Mouse (Mus musculus) liver, postnatal 0 days (tissue): ENCODE measurements around the gene Rnf207. TPM values are rescaled to one million over a fixed set of nuclear protein-coding genes. Genes with fewer than 3 reads are reported as not detected.
A peak's percentile ranks its signal among the peaks of the same experiment; 100 is the strongest.

Source experiments
- ATAC-seq: fragments of 200-750 bp; cut with Nextera tagmentation; 2 replicates; pipeline ENCODE4 v1.8.0; 2017; ENCODE audit warnings: mild to moderate bottlenecking, moderate library complexity
- DNase-seq: peaks from one replicate; pipeline ENCODE4 v3.0.0-alpha.2; 2016
- H3K27ac ChIP-seq: fragments of 300-500 bp; sonication (generic); 2 replicates; pipeline ENCODE4 v1.5.1; 2014; ENCODE audit warnings: antibody characterized with exemption, moderate library complexity, mild to moderate bottlenecking, low read depth
- H3K27me3 ChIP-seq: fragments of 300-500 bp; sonication (generic); 2 replicates; pipeline ENCODE4 v1.6.1; 2014; ENCODE audit warnings: low read length, control low read depth, mixed read lengths; ENCODE audit not compliant: insufficient read depth
- H3K36me3 ChIP-seq: fragments of 300-500 bp; sonication (generic); replicated peaks from 2 replicates; pipeline ENCODE4 v1.6.1; 2014; ENCODE audit warnings: mild to moderate bottlenecking, control low read depth, low read length, moderate library complexity, mixed read lengths; ENCODE audit not compliant: insufficient read depth
- H3K4me1 ChIP-seq: fragments of 300-500 bp; sonication (generic); 2 replicates; pipeline ENCODE4 v1.6.1; 2014; ENCODE audit warnings: antibody characterized with exemption, mild to moderate bottlenecking, control low read depth; ENCODE audit not compliant: insufficient read depth
- H3K4me2 ChIP-seq: fragments of 300-500 bp; sonication (generic); 2 replicates; pipeline ENCODE4 v1.6.1; 2014; ENCODE audit warnings: low read depth, mild to moderate bottlenecking, low read length, moderate library complexity, mixed read lengths
- H3K4me3 ChIP-seq: fragments of 300-500 bp; sonication (generic); 2 replicates; pipeline ENCODE4 v1.5.1; 2014; ENCODE audit warnings: low read depth, low read length
- H3K9ac ChIP-seq: fragments of 300-500 bp; sonication (generic); replicated peaks from 2 replicates; pipeline ENCODE4 v1.6.1; 2014; ENCODE audit warnings: mild to moderate bottlenecking, moderate library complexity
- H3K9me3 ChIP-seq: fragments of 300-500 bp; sonication (generic); 2 replicates; pipeline ENCODE4 v1.6.1; 2016; ENCODE audit warnings: mild to moderate bottlenecking, control low read depth, low read length, mixed read lengths
- CTCF ChIP-seq: sonication (generic); IDR thresholded peaks from 2 replicates; pipeline ENCODE4 v1.5.1; 2016; ENCODE audit warnings: antibody characterized with exemption, low read depth
- EP300 ChIP-seq: IDR thresholded peaks from 2 replicates; pipeline ENCODE4 v1.6.1; 2016; ENCODE audit warnings: antibody characterized with exemption, low read depth, mild to moderate bottlenecking
- WGBS: fragments of 180-500 bp; shearing (Covaris S2); extraction: QIAGEN DNeasy Blood & Tissue Kit; methylation state at CpG from one replicate; pipeline ENCODE4 v1.1.7; 2014; ENCODE audit not compliant: insufficient replicate concordance; 5-methylcytosine and 5-hydroxymethylcytosine counted together
- polyA plus RNA-seq: library from polyadenylated mRNA; unstranded; fragments of >200 nt; fragmentation: Nextera tagmentation; extraction: Ambion mirVana; gene quantifications from 2 replicates; pipeline ENCODE4 v1.2.1, GENCODE M21; 2015

Rnf207 gene
- polyA plus RNA-seq, 1 experiment from 2014 or later = 0.13 TPM

DNA sequence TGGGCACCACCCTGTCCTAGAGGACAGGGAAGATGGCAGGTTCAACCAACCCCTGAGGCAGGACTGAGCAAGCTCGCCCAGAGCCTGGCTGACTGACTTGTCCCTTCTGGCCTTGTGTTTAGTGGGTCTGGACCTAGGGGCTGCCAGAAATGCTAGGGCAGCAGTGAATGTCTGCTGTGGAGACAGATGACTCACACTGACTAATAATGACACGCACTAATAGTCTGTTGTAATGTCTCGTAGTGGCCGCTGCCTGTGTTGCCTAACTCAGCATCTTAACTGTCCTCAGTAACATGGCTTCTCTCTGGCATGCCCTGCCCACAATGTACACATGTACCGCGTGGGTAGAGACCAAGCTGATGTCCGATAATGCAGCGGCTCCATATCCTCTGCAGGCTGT is 58.3 kb downstream of the Rnf207 start:
- 79% methylated on average over 8 of the region's 8 CpGs for WGBS
- no peak for DNase-seq
- Histone ChIP-seq H3K27me3 (no peaks in the 10 kb centered on the region), H3K4me2 (no peak overlapping the region), H3K9me3 (no peaks in the 10 kb centered on the region), H3K27ac (no peak overlapping the region), H3K4me3 (no peak overlapping the region), H3K9ac (no peak overlapping the region), H3K4me1 (peaks cover 14% of the 10 kb centered on the region; the same call in 1 of the 2 replicates), H3K36me3 (0 out of 2 replicates have a peak, but pooled peaks cover 4% of the 10 kb centered on the region)
- TF ChIP-seq CTCF (no peak), EP300 (no peak)
- ATAC-seq = no peak

DNA sequence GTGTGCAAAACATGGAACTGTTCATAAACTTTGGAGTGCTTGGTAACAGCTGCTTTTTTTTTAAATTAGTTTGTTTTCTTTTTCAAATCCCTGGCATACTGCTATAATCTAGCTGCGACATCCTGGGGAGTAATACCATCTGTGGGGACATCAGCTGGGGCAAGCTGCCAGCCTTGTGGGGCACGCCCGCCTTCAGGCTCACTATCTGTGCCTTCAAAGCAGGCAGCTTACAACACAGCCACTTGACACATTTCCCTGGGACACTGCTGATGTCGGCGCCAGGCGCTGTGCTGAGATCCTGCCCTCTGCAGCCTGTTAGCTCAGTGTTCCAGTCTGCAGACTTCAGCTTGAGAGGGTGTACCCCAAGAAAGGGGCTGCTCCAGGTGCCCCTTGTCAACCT is 61.7 kb downstream of the Rnf207 start:
- H3K27me3 ChIP-seq = no peaks in the 10 kb centered on the region
- 0 out of 2 replicates have a peak, but pooled peaks cover 4% of the 10 kb centered on the region for H3K36me3 ChIP-seq
- H3K4me1 ChIP-seq = peaks cover 4% of the 10 kb centered on the region; the same call in 1 of the 2 replicates
- DNase-seq (peak; percentile 70), ATAC-seq (peak; percentile 95)
- whole genome bisulfite sequencing = 41% methylated on average over 6 of the region's 6 CpGs
- peak; percentile 90 for TF ChIP-seq EP300
- TF ChIP-seq CTCF = no peak
- H3K9ac ChIP-seq = no peak overlapping the region
- H3K27ac ChIP-seq = peak overlapping the region; percentile 59; the same call in 1 of the 2 replicates
- no peak overlapping the region for H3K4me3 ChIP-seq
- H3K4me2 ChIP-seq = 0 out of 2 replicates have a peak overlapping the region, but pooled peaks have one; percentile 29
- no peaks in the 10 kb centered on the region for H3K9me3 ChIP-seq

Other genes starting within 250 kb of the Rnf207 start
- 1.8 and 2.1 TPM in 2 replicates for gene Plekhg5, start 246.5 kb downstream of the Rnf207 start, polyA plus RNA-seq
- gene Tnfrsf25, start 203.1 kb downstream of the Rnf207 start, polyA plus RNA-seq = 0.15 TPM in 1 of 2 replicates, not detected in the other
- gene Espn, start 166.6 kb downstream of the Rnf207 start, polyA plus RNA-seq = 1.8 and 2.2 TPM in 2 replicates
- not detected in 2 replicates for gene Hes2, start 160.1 kb downstream of the Rnf207 start, polyA plus RNA-seq
- gene Acot7, start 140.9 kb downstream of the Rnf207 start, polyA plus RNA-seq = 10.7 and 12.0 TPM in 2 replicates
- 0.47 and 0.58 TPM in 2 replicates for gene Gpr153, start 44.8 kb downstream of the Rnf207 start, polyA plus RNA-seq
- not detected in 2 replicates for gene Hes3, start 27.3 kb downstream of the Rnf207 start, polyA plus RNA-seq
- gene Icmt, start 21.8 kb downstream of the Rnf207 start, polyA plus RNA-seq = 5.9 and 6.9 TPM in 2 replicates
- 207 and 213 TPM in 2 replicates for gene Rpl22, start 6.7 kb upstream of the Rnf207 start, polyA plus RNA-seq
- 0.38 TPM in 1 of 2 replicates, not detected in the other for gene Chd5, start 19.7 kb upstream of the Rnf207 start, polyA plus RNA-seq
- 0.06 and 0.09 TPM in 2 replicates for gene Nphp4, start 157.7 kb upstream of the Rnf207 start, polyA plus RNA-seq
- 4.2 and 6.7 TPM in 2 replicates for gene Kcnab2, start 158.9 kb upstream of the Rnf207 start, polyA plus RNA-seq